Mouse (Mus musculus) myocyte (in vitro differentiated cells): Measurements from ENCODE around the gene Gnai1. TPM values are rescaled to one million over a fixed set of nuclear protein-coding genes. Genes with fewer than 3 reads are reported as not detected.

Experiments
- H3K27me3 ChIP-seq: one replicate; pipeline ENCODE4 v1.6.1; 2011; ENCODE audit not compliant: control insufficient read depth, insufficient read depth, insufficient read length
- H3K36me3 ChIP-seq: one replicate; pipeline ENCODE4 v1.6.1; 2011; ENCODE audit not compliant: control insufficient read depth, insufficient read depth
- H3K4me2 ChIP-seq: one replicate; pipeline ENCODE4 v1.6.1; 2011; ENCODE audit warnings: low read depth, control low read depth
- H3K4me3 ChIP-seq: one replicate; pipeline ENCODE4 v1.5.1; 2011; ENCODE audit warnings: mild to moderate bottlenecking, control low read depth, moderate library complexity
- H3K79me2 ChIP-seq: one replicate; pipeline ENCODE4 v1.6.1; 2011; ENCODE audit not compliant: control insufficient read depth, insufficient read depth
- H3ac ChIP-seq: one replicate; pipeline ENCODE4 v1.6.1; 2011; ENCODE audit not compliant: control insufficient read depth, insufficient read length
- CEBPB ChIP-seq: IDR thresholded peaks from 2 replicates; pipeline ENCODE4 v1.6.1; 2011; ENCODE audit warnings: mild to moderate bottlenecking, moderate library complexity; ENCODE audit not compliant: poor library complexity, insufficient read depth, severe bottlenecking
- MAX ChIP-seq: IDR thresholded peaks from one replicate; pipeline ENCODE4 v1.6.1; 2011; ENCODE audit warnings: low read depth, mild to moderate bottlenecking, control low read depth
- MYOD1 ChIP-seq, 3 experiments: IDR thresholded peaks; one replicate each; pipeline ENCODE4 v1.6.1; 2011; ENCODE audit warnings: control low read depth in 2 of 3, low read depth in 2 of 3, mild to moderate bottlenecking in 2 of 3, moderate library complexity in 1 of 3; ENCODE audit not compliant: insufficient read length in 2 of 3, control insufficient read depth in 1 of 3
- POLR2A ChIP-seq: IDR thresholded peaks from one replicate; pipeline ENCODE4 v1.6.1; 2011; ENCODE audit warnings: low read depth, mild to moderate bottlenecking, control low read depth, moderate library complexity; ENCODE audit not compliant: insufficient read length
- REST ChIP-seq: IDR thresholded peaks from one replicate; pipeline ENCODE4 v1.6.1; 2011; ENCODE audit warnings: mild to moderate bottlenecking, control low read depth, moderate library complexity; ENCODE audit not compliant: insufficient read depth, insufficient read length
- SRF ChIP-seq: IDR thresholded peaks from one replicate; pipeline ENCODE4 v1.6.1; 2011; ENCODE audit warnings: low read depth; ENCODE audit not compliant: control insufficient read depth, insufficient read length
- TCF12 ChIP-seq: IDR thresholded peaks from one replicate; pipeline ENCODE4 v1.6.1; 2011; ENCODE audit warnings: mild to moderate bottlenecking, control low read depth; ENCODE audit not compliant: poor library complexity, insufficient read depth, severe bottlenecking
- TCF3 ChIP-seq: IDR thresholded peaks from one replicate; pipeline ENCODE4 v1.6.1; 2011; ENCODE audit warnings: low read depth, control low read depth; ENCODE audit not compliant: insufficient read length
- USF1 ChIP-seq: IDR thresholded peaks from one replicate; pipeline ENCODE4 v1.6.1; 2011; ENCODE audit warnings: low read depth, mild to moderate bottlenecking, control low read depth, moderate library complexity
- polyA plus RNA-seq: library from polyadenylated mRNA; unstranded; fragments of >200 nt; fragmentation: generic; extraction: Trizol; gene quantifications from one replicate; pipeline ENCODE4 v1.2.1, GENCODE M21; 2012; ENCODE audit warnings: missing spikeins

Gene Gnai1
- polyA plus RNA-seq, 1 experiment = 4.5 TPM

DNA sequence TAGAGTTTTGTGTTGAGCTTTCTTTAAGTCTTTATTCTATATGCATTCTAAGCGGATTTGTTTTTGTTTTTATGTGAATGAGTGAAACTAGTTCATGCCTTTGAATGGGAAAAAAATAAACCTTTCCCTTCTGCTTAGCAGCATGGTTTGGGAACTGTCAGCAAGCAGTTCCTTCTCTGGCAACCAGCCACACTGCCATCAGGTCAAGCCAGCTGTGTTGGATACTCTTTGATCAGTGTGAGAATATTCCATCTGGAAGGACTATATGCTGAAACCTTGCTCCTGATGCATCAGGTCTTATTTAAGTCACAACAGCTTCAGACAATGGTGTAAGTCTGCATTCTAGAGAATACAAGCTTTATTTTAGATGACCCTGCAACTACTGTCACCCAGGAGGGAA is 139.3 kb downstream of the Gnai1 start:
- Histone ChIP-seq H3K36me3 (no peaks in the 10 kb centered on the region), H3K4me2 (no peak overlapping the region), H3K27me3 (no peaks in the 10 kb centered on the region), H3K79me2 (no peaks in the 10 kb centered on the region), H3K4me3 (no peak overlapping the region), H3ac (no peak overlapping the region)
- no peak for TF ChIP-seq TCF3
- no peak for TF ChIP-seq SRF
- no peak for TF ChIP-seq REST
- no peak for TF ChIP-seq MYOD1 (IDR thresholded peaks at IDR 0.05; ENCODE audit: control insufficient read depth in 1 of 3, insufficient read length in 2 of 3, low read depth in 2 of 3)
- no peak for TF ChIP-seq POLR2A
- TF ChIP-seq MAX = no peak

DNA sequence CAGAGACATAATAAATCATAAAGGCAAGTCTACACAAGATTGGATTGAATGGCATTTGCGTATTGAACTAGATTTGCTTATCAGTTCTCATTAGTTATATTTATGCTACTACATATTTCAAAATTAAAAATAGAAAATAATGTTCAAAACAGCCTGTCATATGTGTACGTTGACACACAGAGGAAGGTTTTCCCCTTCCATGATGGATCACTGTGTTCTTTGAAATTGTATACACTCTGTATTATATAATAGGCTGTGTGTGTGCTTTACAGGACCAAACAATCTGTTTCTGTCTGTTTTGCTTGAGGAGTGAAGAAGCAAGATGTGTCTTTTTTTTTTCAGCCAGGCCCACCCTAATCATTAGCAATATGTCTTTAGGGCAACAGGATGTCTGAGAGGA is 141.9 kb downstream of the Gnai1 start:
- Histone ChIP-seq H3K79me2 (no peaks in the 10 kb centered on the region), H3K27me3 (no peaks in the 10 kb centered on the region)
- no peak for TF ChIP-seq TCF12
- no peak for TF ChIP-seq USF1

DNA sequence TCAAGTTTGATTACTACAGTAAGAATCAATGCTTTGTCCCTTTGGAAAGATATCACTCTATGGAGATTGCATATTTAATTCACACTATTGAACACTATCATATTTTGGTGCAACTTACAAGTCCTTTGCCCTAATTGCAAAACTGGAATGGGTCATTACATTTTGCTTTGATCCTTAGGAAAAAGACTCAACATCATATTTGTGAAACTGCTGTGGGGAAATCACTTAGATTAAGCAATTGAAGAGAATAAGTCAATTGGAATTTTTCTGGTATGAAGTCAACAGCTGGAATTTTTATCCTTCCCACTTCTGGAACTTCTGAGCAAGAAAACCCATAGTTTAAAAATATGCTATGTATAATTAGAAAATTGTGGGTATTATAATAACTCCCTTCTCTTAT is 142.3 kb downstream of the Gnai1 start:
- TF ChIP-seq CEBPB (peak; percentile 58; the same call in 1 of the 2 replicates), USF1 (no peak)
- no peak overlapping the region for H3ac ChIP-seq
- no peak overlapping the region for H3K4me2 ChIP-seq
- no peaks in the 10 kb centered on the region for H3K79me2 ChIP-seq
- no peaks in the 10 kb centered on the region for H3K27me3 ChIP-seq
- H3K4me3 ChIP-seq = no peak overlapping the region
- H3K36me3 ChIP-seq = no peaks in the 10 kb centered on the region

More for the DNA sequence above, 141.9 kb downstream of the Gnai1 start:
- H3K4me2 ChIP-seq = no peak overlapping the region
- H3K4me3 ChIP-seq = no peak overlapping the region
- no peaks in the 10 kb centered on the region for H3K36me3 ChIP-seq
- no peak overlapping the region for H3ac ChIP-seq
